Mouse (Mus musculus) layer of hippocampus, postnatal 36 days (tissue): Measurements from ENCODE around the gene Dusp2. TPM values are rescaled to one million over a fixed set of nuclear protein-coding genes. Genes with fewer than 3 reads are reported as not detected.

ENCODE experiments used
- DNase-seq, 2 experiments: peaks; one replicate each; pipeline ENCODE4 v3.0.0; 2022
- total RNA-seq, 2 experiments: library from RNA; stranded (reverse); gene quantifications; 2 replicates each; pipeline ENCODE4 v1.2.3; 2021

Dusp2 gene
- total RNA-seq, 2 experiments from 2014 or later = 0.53 to 1.1 TPM

DNA sequence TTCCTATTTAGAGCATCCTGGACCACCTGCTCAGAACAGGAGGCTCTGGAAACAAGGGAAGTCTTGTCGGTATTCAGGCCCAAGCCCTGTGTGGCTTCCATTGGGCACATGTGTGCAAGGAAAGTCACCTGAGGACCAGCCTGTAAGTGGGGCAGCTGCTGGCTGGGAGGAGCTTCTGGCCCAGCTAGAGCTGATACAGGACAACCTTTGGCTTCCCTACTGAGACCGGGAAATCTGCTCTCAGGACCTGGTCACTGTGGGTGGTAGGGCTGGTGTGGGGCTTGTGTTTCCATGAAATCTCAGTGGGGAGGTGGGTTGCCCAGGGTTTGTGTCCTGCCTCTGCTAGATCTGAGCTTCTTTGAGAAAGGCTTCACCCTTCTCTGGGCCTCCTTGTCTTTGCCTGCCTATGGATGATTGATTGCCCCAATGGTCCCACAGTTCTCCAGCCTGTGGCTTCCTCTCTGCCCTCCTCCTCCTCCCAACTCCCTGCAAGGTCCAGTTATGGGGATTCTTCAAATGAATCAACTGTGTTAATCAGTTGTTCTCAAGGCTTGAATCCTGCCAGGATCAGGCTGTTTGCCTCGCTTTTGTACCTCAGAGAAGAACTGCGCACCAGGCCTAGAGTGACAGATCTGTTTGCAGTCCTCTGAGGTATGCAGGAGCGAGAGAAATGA is 33.9 kb downstream of the Dusp2 start:
- DNase-seq = no peak

- no peak for DNase-seq
These were observed 34.9 kb downstream of the Dusp2 start for GRCm38 (mm10) chr2:127370561-127371483.

DNA sequence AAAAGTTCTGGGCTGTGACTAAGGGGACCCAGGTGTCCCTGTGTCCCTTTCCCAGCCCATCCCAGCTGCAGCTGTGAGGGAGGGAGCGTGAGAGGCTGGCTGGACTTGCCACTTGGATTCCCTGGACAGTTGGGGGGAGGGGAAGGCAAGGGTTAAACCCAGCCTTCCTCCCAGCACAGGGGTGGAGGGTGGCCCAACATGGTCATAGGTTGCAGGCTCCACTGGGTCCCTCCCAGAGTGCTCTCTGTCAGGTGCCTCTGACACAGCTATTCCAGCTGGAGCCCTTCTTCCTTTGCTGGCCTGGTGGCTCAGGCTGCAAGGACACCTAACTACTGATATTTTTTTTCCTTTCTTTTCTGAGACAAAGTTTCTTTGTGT is 35.5 kb downstream of the Dusp2 start:
- no peak for DNase-seq

- DNase-seq = no peak
These were observed 36.1 kb downstream of the Dusp2 start for GRCm38 (mm10) chr2:127372082-127372481.

- DNase-seq = no peak
These were observed 38.2 kb downstream of the Dusp2 start for GRCm38 (mm10) chr2:127374131-127374530.

- no peak for DNase-seq
These were observed 39.1 kb downstream of the Dusp2 start for GRCm38 (mm10) chr2:127375087-127375486.

GRCm38 (mm10) chr2:127375759-127376341 is 39.9 kb downstream of the Dusp2 start:
- DNase-seq = no peak

DNA sequence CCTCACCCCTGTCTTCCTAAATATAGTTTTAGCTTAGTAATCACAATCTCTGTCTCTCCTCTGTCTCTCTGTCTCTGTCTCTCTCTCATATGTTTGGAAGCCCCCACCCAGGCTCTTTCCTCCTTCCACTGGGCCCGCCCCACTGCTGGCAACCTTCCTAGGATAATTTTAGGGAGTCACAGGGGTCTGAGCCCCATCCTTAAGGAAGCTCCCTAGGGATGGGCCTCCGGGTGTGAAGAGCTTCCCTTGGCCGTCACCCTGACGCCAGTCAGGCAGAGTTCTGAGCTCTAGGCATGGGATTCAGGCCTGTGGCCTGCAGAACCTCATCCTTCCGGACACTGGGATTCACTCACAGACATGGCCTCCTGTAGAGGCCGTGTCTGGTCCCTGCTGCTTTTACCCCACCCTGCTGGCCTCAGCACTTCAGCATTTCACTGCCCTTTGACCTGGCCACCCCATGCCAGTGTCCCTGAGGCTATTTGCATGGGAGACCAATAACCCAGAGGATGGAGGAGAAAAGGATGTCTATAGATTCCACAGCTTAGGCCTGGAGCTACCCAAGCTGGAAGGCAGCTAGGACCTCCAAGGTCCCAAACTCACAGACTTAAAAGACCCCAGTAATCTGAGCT is 40.6 kb downstream of the Dusp2 start:
- no peak for DNase-seq

GRCm38 (mm10) chr2:127377942-127378610 is 42.1 kb downstream of the Dusp2 start:
- DNase-seq = no peak

GRCm38 (mm10) chr2:127378611-127378990 is 42.6 kb downstream of the Dusp2 start:
- DNase-seq = no peak

GRCm38 (mm10) chr2:127379250-127379649 is 43.3 kb downstream of the Dusp2 start:
- no peak for DNase-seq

- DNase-seq = no peak
These were observed 47.9 kb downstream of the Dusp2 start for GRCm38 (mm10) chr2:127383881-127384280.

DNA sequence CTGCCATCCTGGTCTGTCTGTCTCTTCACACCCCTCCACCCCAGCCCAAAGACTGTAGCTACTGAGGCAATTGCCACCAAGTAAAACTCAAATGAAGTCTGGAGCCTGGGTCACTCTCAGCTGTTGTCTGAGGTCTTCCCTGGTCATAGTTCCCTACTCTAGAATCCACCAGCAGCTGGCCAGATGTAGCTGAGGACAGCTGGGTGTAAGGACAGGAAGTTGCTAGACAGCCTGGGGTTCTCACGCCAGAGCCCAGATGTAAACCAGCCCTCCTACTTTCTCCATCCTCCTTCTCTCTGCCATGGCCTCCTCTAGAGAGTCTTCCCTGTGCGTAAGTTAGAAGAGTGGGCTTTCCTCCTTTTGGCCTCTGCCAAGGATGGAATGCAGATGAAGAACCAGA is 51.6 kb downstream of the Dusp2 start:
- DNase-seq = no peak

Other genes with a start within 250 kb of the Dusp2 start
- 1 to 10 TPM; 1.3 to 1.7 TPM for gene Ncaph, start 202.2 kb upstream of the Dusp2 start, total RNA-seq
- gene Itpripl1, start 192.7 kb upstream of the Dusp2 start, total RNA-seq = 1 to 10 TPM; 2.4 to 3.8 TPM
- under 1 TPM; 0.37 to 0.68 TPM for gene 1810024B03Rik, start 127.9 kb upstream of the Dusp2 start, total RNA-seq
- gene Snrnp200, start 127.8 kb upstream of the Dusp2 start, total RNA-seq = 10 to 100 TPM; 90.5 to 91.6 TPM
- 10 to 100 TPM; 75.7 to 80.4 TPM for gene Ciao1, start 88.3 kb upstream of the Dusp2 start, total RNA-seq
- gene Tmem127, start 88.3 kb upstream of the Dusp2 start, total RNA-seq = 10 to 100 TPM; 74.8 to 80.4 TPM
- 100 to 1,000 TPM; 115 to 122 TPM for gene Stard7, start 65.9 kb upstream of the Dusp2 start, total RNA-seq
- not detected for gene Astl, start 2.5 kb downstream of the Dusp2 start, total RNA-seq
- under 1 TPM in 1 of 2 experiments, not detected in 1; 0.07 TPM for gene Adra2b, start 27.0 kb downstream of the Dusp2 start, total RNA-seq
- gene Gpat2, start 89.0 kb downstream of the Dusp2 start, total RNA-seq = under 1 TPM in 1 of 2 experiments, not detected in 1; 0.20 TPM
- gene Fahd2a, start 108.4 kb downstream of the Dusp2 start, total RNA-seq = 10 to 100 TPM; 15.8 to 18.9 TPM
- 10 to 100 TPM; 59.6 to 61.7 TPM for gene Kcnip3, start 185.9 kb downstream of the Dusp2 start, total RNA-seq
- under 1 TPM; 0.07 to 0.08 TPM for gene Prom2, start 205.3 kb downstream of the Dusp2 start, total RNA-seq